Mouse (Mus musculus) kidney, embryonic 15.5 days (tissue): Measurements from ENCODE around the gene Rad17. TPM values are rescaled to one million over a fixed set of nuclear protein-coding genes. Genes with fewer than 3 reads are reported as not detected.

Experiments used
- ATAC-seq: fragments of 200-750 bp; cut with Nextera tagmentation; replicated peaks from 2 replicates; pipeline ENCODE4 v1.8.0; 2017; ENCODE audit warnings: moderate TSS enrichment; ENCODE audit not compliant: low FRiP score
- H3K27ac ChIP-seq: fragments of 300-500 bp; sonication (generic); 2 replicates; pipeline ENCODE4 v1.5.1; 2015; ENCODE audit warnings: mild to moderate bottlenecking, inconsistent platforms
- H3K27me3 ChIP-seq: fragments of 300-500 bp; sonication (generic); 2 replicates; pipeline ENCODE4 v1.6.1; 2015; ENCODE audit warnings: inconsistent platforms
- H3K36me3 ChIP-seq: fragments of 300-500 bp; sonication (generic); 2 replicates; pipeline ENCODE4 v1.6.1; 2015; ENCODE audit warnings: inconsistent platforms
- H3K4me1 ChIP-seq: fragments of 300-500 bp; sonication (generic); 2 replicates; pipeline ENCODE4 v1.6.1; 2015; ENCODE audit warnings: inconsistent platforms
- H3K4me2 ChIP-seq: fragments of 300-500 bp; sonication (generic); 2 replicates; pipeline ENCODE4 v1.6.1; 2015; ENCODE audit warnings: moderate library complexity, mild to moderate bottlenecking, inconsistent platforms
- H3K4me3 ChIP-seq: fragments of 300-500 bp; sonication (generic); replicated peaks from 2 replicates; pipeline ENCODE4 v1.5.1; 2015; ENCODE audit warnings: mild to moderate bottlenecking, inconsistent platforms
- H3K9ac ChIP-seq: fragments of 300-500 bp; sonication (generic); 2 replicates; pipeline ENCODE4 v1.6.1; 2015; ENCODE audit warnings: mild to moderate bottlenecking, inconsistent platforms
- H3K9me3 ChIP-seq: fragments of 300-500 bp; sonication (generic); replicated peaks from 2 replicates; pipeline ENCODE4 v1.6.1; 2016; ENCODE audit warnings: inconsistent platforms
- WGBS: fragments of 180-500 bp; shearing (Covaris S2); methylation state at CpG from one replicate; pipeline ENCODE4 v1.1.7; 2015; ENCODE audit warnings: mixed read lengths; 5-methylcytosine and 5-hydroxymethylcytosine counted together
- polyA plus RNA-seq: library from polyadenylated mRNA; unstranded; fragments of >200 nt; fragmentation: Nextera tagmentation; extraction: Ambion mirVana; gene quantifications from 2 replicates; pipeline ENCODE4 v1.2.1, GENCODE M21; 2015

The Rad17 gene
- polyA plus RNA-seq: 21.0 and 24.0 TPM in 2 replicates

GRCm38 (mm10) chr13:100650550-100651438, at the start of gene Rad17, which contains the start of gene Ak6:
Gene Rad17 (minus strand): TSS chr13:100651051.
Gene Ak6 (plus strand): TSS chr13:100650979.
- Histone ChIP-seq H3K9ac (peak within 1 kb of the TSS; percentile 88), H3K36me3 (peaks cover 32% of the 10 kb centered on the region), H3K9me3 (no peaks in the 10 kb centered on the region), H3K27ac (peak within 1 kb of the TSS; percentile 96), H3K4me3 (peak within 1 kb of the TSS; percentile 98), H3K27me3 (no peaks in the 10 kb centered on the region), H3K4me1 (peaks cover 11% of the 10 kb centered on the region), H3K4me2 (peak within 1 kb of the TSS; percentile 81)
- peak; percentile 98 for ATAC-seq
- under 1% methylated on average over 61 of the region's 73 CpGs for WGBS

GRCm38 (mm10) chr13:100698866-100699265, 48.0 kb upstream of the Rad17 start:
- no peak overlapping the region for H3K9ac ChIP-seq
- H3K9me3 ChIP-seq: no peaks in the 10 kb centered on the region
- no peaks in the 10 kb centered on the region for H3K4me1 ChIP-seq
- no peaks in the 10 kb centered on the region for H3K27me3 ChIP-seq
- no peak overlapping the region for H3K27ac ChIP-seq
- H3K36me3 ChIP-seq: peaks cover 93% of the 10 kb centered on the region
- ATAC-seq: no peak
- H3K4me3 ChIP-seq: no peak overlapping the region
- WGBS: 93% methylated on average over 10 of the region's 10 CpGs
- no peak overlapping the region for H3K4me2 ChIP-seq

DNA sequence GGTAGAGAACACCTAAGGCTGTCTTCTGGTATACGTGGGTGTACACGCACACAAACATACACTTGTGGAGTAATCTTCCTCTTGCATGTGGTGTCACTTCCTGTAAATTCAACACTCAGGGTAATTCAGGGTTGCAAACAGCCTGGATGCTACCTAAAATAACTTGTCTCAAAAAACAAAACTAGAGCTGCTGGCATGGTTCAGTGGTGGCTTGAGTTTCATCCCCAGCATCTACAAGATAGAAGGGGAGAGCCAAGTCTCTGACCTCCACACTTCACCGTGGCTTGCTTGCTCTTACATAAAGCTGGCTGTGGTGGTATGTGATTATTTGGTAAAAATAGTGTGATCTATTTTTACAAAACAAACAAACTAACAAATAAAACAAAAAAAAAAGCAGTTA, 46.7 kb upstream of the Rad17 start:
- H3K9ac ChIP-seq: no peak overlapping the region
- no peak overlapping the region for H3K4me3 ChIP-seq
- 93% methylated on average over 3 of the region's 3 CpGs for WGBS
- ATAC-seq: no peak
- no peak overlapping the region for H3K4me2 ChIP-seq
- no peak overlapping the region for H3K27ac ChIP-seq
- H3K9me3 ChIP-seq: no peaks in the 10 kb centered on the region
- H3K36me3 ChIP-seq: peaks cover 80% of the 10 kb centered on the region
- no peaks in the 10 kb centered on the region for H3K4me1 ChIP-seq
- H3K27me3 ChIP-seq: no peaks in the 10 kb centered on the region

DNA sequence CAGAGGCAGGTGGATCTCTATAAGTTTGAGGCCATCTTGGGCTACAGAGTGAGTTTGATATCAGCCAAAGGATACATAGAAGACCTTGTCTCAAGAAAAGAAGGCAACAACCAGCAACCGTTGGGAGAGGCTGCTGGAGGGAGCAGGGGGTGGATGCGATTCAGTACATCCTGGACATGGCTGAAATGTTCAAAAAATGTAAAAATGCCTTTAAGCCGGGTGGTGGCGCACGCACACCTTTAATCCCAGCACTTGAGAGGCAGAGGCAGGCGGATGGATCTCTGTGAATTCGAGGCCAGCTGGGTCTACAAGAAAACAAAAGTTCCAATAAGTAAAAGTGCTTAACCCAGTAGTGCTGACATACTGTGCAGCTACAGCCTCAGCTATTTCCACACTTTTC, 36.7 kb upstream of the Rad17 start:
- Histone ChIP-seq H3K27me3 (no peaks in the 10 kb centered on the region), H3K9me3 (no peaks in the 10 kb centered on the region), H3K4me2 (no peak overlapping the region), H3K27ac (no peak overlapping the region), H3K4me1 (no peaks in the 10 kb centered on the region), H3K4me3 (no peak overlapping the region), H3K36me3 (peaks cover 6% of the 10 kb centered on the region; the same call in 1 of the 2 replicates), H3K9ac (no peak overlapping the region)
- WGBS: 74% methylated on average over 7 of the region's 7 CpGs
- ATAC-seq: no peak

DNA sequence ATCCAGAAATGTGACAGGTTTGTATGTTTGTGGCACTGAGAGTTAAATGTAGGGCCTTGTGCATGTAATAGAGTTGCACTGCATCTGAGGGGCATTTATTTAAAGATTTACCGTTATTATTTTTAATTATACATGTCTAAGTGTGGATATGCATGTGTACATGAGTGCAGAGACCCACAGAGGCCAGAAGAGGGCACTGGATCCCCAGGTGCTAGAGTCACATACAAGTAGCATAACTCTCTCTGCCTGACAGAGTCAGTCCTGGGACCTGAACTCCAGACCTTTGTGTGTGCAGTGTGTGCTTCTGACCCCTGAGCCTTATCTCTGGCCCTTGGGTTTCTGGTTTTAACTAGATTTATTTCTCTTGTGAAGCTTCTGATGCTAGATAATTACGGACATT, 33.5 kb upstream of the Rad17 start:
- no peak for ATAC-seq
- Histone ChIP-seq H3K4me2 (no peak overlapping the region), H3K9ac (no peak overlapping the region), H3K9me3 (no peaks in the 10 kb centered on the region), H3K36me3 (no peaks in the 10 kb centered on the region), H3K27ac (no peak overlapping the region), H3K4me3 (no peak overlapping the region), H3K4me1 (no peaks in the 10 kb centered on the region), H3K27me3 (no peaks in the 10 kb centered on the region)
- 70% methylated on average over 2 of the region's 2 CpGs for WGBS

DNA sequence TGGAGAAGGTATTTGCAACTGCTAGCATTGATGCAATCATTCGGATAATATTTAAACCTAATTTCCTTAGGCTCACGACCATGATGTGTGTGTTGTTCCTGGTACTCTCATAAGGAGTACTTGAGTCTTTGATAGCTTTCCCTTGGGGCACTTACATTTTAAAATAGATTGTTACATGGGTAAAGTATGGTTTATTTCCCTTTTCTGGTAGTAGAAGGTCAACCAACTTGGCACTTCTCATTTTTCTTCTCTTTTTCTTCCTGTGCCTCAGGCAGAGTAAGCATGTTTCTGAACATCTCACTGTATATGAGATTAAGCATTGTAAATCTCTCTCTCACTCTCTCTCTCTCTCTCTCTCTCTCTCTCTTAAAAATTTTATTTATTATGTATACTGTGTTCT, 32.0 kb upstream of the Rad17 start:
- ATAC-seq: no peak
- Histone ChIP-seq H3K9me3 (no peaks in the 10 kb centered on the region), H3K27ac (no peak overlapping the region), H3K27me3 (no peaks in the 10 kb centered on the region), H3K4me1 (no peaks in the 10 kb centered on the region), H3K36me3 (no peaks in the 10 kb centered on the region), H3K4me2 (no peak overlapping the region), H3K4me3 (no peak overlapping the region), H3K9ac (no peak overlapping the region)
- WGBS: 67% methylated on average over 2 of the region's 2 CpGs

DNA sequence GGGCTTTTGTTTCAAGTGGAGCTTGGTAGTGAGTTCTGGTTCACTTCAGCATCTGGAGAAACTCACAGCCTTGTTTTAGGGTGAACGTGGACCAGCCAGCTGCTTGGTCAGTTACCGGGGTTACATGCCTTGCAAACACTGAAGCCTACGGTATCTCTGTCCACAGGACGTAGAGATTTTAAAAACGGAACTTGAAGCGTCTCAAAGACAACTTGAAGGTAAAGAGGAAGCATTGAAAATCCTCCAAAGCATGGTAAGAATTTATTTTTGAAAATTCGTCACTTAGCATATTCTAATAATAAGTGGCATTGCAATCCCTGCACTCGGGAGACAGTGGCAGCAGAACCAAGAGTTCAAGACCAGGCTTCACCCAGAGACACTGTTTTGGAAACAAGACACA, 30.8 kb upstream of the Rad17 start:
- Histone ChIP-seq H3K36me3 (no peaks in the 10 kb centered on the region), H3K27ac (no peak overlapping the region), H3K4me2 (no peak overlapping the region), H3K4me1 (no peaks in the 10 kb centered on the region), H3K27me3 (no peaks in the 10 kb centered on the region), H3K4me3 (no peak overlapping the region), H3K9ac (no peak overlapping the region), H3K9me3 (no peaks in the 10 kb centered on the region)
- no peak for ATAC-seq
- 88% methylated on average over 8 of the region's 8 CpGs for WGBS

DNA sequence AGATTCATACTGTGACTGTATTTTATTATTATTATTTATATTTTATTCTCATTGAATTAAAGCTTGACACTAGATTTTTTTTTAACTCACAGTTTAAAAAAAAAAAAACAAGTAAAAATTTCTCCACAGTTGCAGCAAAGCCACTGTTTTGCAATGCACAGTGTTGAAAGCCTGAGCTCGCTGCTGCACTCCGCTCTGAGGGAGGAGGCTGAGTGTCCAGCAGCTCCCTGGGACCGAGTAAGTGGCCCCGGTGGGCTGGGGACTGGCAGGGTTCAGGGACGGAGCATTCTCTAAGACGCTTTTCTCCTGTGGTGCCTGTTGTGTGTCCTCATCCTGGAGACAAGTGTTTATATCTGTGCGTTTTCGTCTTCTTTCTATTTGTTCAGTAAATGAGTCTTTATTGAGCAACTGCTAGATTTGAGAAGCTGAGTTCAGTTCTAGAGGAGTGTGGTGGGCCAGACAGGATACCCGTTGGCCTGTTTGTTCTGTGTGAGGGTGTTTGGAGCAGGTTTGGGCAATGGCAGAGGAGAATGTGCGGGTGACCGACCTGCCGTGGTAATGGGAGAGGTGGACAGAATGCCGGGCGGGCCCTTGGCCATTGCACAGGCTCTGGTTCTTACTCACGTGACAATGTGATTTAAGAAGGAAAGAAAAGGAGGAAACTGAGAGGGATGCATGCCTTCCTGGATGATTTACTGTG, 25.2 kb upstream of the Rad17 start:
- Histone ChIP-seq H3K27me3 (no peaks in the 10 kb centered on the region), H3K36me3 (peaks cover 4% of the 10 kb centered on the region; the same call in 1 of the 2 replicates), H3K27ac (no peak overlapping the region), H3K9ac (no peak overlapping the region), H3K4me3 (no peak overlapping the region), H3K9me3 (no peaks in the 10 kb centered on the region), H3K4me2 (no peak overlapping the region), H3K4me1 (no peaks in the 10 kb centered on the region)
- 77% methylated on average over 15 of the region's 15 CpGs for WGBS
- ATAC-seq: no peak

GRCm38 (mm10) chr13:100670181-100670741, 19.4 kb upstream of the Rad17 start:
- WGBS: 44% methylated on average over 9 of the region's 9 CpGs
- H3K27me3 ChIP-seq: no peaks in the 10 kb centered on the region
- ATAC-seq: no peak

GRCm38 (mm10) chr13:100669291-100670022, 18.6 kb upstream of the Rad17 start, which contains the start of gene Ccdc125:
Gene Ccdc125 (plus strand): TSS chr13:100669717.
- Histone ChIP-seq H3K4me1 (0 out of 2 replicates have a peak, but pooled peaks cover 5% of the 10 kb centered on the region), H3K9me3 (no peaks in the 10 kb centered on the region)
- WGBS: under 1% methylated on average over 44 of the region's 44 CpGs

More at GRCm38 (mm10) chr13:100670181-100670741, 19.4 kb upstream of the Rad17 start:
- H3K9me3 ChIP-seq: no peaks in the 10 kb centered on the region
- peak overlapping the region; percentile 85 for H3K4me2 ChIP-seq
- H3K9ac ChIP-seq: no peak overlapping the region
- H3K36me3 ChIP-seq: peaks cover 18% of the 10 kb centered on the region
- 0 out of 2 replicates have a peak, but pooled peaks cover 5% of the 10 kb centered on the region for H3K4me1 ChIP-seq
- H3K27ac ChIP-seq: peak overlapping the region; percentile 75; the same call in 1 of the 2 replicates
- H3K4me3 ChIP-seq: peak overlapping the region; percentile 62

DNA sequence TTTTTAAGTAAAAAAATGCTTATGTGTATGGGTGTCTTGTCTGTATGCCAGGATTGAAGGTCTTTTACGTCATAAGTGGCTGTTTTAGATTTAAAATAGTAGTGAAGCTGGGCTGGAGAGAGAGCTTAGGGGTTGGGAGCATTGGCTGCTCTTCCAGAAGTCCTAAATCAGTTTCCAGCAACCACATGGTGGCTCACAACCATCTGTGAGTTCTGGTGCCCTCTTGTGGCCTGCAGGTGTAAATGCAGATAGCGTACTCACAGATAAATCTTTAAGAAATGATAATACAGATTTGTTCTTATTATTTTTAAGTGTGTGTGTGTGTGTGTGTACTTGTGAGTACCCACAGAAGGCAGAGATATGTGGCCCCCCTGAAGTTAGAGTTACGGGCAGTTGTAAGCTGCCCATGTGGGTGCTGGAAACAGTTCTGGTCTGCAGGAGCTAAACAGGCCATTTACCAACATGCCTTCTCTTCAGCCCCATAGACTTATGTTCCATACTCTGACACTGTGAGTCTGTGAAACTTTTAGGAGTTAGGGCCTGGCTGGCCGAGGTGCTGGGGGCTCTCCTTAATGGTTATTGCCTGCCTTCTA, 9.1 kb upstream of the Rad17 start:
- Histone ChIP-seq H3K36me3 (peaks cover 38% of the 10 kb centered on the region), H3K27me3 (no peaks in the 10 kb centered on the region), H3K4me2 (no peak overlapping the region), H3K4me3 (no peak overlapping the region), H3K9me3 (no peaks in the 10 kb centered on the region), H3K27ac (no peak overlapping the region), H3K4me1 (no peaks in the 10 kb centered on the region), H3K9ac (no peak overlapping the region)
- ATAC-seq: 0 out of 2 replicates have a peak, but pooled peaks have one; percentile 36
- 36% methylated on average over 4 of the region's 4 CpGs for WGBS

More at GRCm38 (mm10) chr13:100669291-100670022, 18.6 kb upstream of the Rad17 start, which contains the start of gene Ccdc125:
- Histone ChIP-seq H3K4me3 (peak within 1 kb of the TSS; percentile 62), H3K27ac (peak within 1 kb of the TSS; percentile 75), H3K27me3 (no peaks in the 10 kb centered on the region), H3K9ac (peak within 1 kb of the TSS; percentile 65), H3K4me2 (peak within 1 kb of the TSS; percentile 85), H3K36me3 (peaks cover 20% of the 10 kb centered on the region)
- peak; percentile 92 for ATAC-seq
